Mouse (Mus musculus): ENCODE measurements at regions not wholly inside any gene's neighbourhood (a gene's known extent, or its start where the extent isn't known, plus 50 kb on each side); places are given as distances from the start of the nearest gene placed in this dataset.

DNA sequence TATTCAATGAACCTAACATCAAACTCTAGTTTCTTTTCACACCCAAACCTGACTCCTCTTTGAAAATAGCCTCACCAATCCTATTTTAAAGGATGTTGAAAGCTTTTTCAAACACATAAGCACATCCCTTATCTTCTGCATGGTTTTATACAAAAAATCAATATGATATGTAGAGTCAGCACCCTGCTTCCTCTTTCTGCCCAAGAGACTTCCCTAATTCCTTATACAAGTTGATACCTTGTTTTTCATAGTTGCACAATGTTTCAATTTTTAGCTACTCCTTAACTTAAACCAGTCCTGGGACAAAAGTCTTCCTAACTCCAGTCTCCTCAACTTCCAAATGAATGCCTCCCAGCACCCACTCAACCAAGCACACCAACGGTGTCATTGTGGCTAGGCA, 266.1 kb upstream of the Dynlrb2 start:
- no peak for TF ChIP-seq ZNF384 (IDR thresholded peaks at IDR 0.05; ENCODE audit: low read depth, low read length)
- TF ChIP-seq CHD2 (IDR thresholded peaks at IDR 0.05; ENCODE audit: low read depth, low read length) = no peak

All from ES-E14 (cell line).